Mouse (Mus musculus) lung, postnatal 4 days (tissue): ENCODE results near the gene 1700086D15Rik.

Experiments used
- DNase-seq, 2 experiments: peaks; one replicate each; pipeline ENCODE4 v3.0.0; 2021

Gene 1700086D15Rik

DNA sequence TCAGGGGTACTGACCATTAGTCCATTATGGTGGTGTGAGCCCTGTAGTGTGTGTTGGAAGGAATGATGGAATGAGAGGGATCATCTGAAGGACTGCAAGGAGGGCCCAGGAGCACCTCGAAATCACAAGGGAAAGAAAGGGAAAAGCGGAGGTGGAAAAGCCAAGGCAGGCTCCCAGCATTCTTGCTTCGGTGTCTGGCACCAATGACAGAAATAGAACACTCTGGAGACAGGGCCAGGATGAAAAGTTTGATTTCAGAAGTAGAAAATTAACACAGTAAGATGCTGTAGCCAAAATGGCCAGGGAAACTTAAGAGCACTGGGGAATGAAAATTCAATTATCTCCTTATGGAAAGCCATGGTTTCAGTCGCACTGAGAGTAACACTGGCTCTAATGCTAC lies 26.0 kb downstream of the 1700086D15Rik start:
- DNase-seq: no peak

DNA sequence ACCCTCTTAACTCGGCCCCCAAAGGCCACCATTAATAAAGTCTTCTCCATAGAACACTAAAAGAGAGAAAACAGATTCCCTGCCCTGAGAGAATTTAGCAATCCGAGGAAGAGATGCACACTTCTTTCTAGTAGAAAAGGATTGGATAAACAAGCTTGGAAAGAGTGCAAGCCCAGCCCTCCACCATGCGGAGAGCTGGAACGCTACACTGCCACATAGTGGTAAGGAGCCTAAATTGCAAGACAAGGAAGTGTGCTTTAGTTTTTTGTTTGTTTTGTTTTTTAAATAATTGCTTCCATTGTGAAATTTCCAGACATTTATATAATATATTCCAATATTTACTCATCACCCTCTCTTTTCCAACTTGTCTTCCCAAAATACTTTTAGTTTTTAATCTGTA lies 30.6 kb downstream of the 1700086D15Rik start:
- DNase-seq: no peak

DNA sequence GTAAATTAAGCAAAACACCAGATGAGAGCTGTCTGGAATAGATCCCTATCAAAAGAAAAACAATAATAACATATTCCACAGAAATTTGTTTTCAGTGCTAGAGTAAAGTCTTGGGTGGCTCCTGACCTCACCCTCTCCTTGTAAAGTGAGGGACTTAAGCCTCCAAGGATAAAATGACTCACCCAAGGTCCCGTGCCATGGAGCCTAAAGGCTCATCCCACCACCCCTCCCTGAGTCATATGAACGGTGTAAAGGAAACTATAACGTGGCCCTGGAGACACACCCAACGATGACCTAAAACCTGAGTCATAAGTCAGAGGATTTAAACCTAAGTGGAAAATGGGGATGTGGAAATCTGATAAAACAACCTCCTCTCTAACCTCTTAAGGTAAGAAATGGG lies 31.0 kb downstream of the 1700086D15Rik start:
- DNase-seq: no peak

DNA sequence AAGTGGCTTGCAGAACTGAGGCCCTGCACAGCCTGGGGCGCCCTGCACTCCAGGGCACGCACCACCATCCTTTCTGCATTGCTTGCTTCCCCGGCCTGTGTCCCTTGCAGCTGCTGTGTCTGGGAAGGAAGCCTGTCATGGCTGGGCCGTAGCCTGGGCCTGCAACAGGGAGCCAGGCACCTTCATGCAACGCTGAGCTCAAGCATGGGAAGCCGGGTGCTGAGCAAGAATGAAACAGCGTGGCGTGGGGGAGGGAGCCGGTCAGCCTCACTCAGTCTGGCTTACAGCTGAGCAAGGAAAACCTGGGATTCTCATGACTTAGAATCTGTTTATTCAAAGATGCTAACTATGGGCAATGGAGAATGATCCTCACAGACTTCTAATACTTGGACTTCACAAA lies 33.1 kb downstream of the 1700086D15Rik start:
- no peak for DNase-seq

DNA sequence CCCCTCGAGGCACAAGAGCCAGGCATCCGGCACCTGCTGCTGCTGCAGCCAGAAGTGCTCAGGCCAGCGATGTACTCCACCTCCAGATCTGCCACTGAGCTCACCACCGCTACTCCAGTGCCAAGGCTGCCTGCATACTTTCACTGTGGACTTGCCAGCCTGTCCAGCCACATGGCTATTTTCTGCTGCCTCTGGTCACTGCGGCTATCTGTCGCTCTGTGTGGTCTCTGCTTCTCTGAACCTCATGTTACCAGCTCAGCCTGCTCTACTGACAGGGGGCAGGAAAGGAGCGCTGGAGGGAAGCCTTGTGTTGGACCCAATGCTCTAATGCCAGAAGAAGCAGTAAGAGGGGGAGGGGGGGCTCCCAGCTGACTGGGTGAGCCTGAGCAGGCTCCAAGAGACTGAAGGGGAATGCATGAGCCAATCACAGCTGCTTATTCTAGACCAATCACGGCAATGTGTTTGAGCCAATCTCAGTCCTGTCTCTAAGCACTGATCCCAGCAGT lies 34.7 kb downstream of the 1700086D15Rik start:
- peak in 1 of 2 experiments; percentile 28 for DNase-seq

DNA sequence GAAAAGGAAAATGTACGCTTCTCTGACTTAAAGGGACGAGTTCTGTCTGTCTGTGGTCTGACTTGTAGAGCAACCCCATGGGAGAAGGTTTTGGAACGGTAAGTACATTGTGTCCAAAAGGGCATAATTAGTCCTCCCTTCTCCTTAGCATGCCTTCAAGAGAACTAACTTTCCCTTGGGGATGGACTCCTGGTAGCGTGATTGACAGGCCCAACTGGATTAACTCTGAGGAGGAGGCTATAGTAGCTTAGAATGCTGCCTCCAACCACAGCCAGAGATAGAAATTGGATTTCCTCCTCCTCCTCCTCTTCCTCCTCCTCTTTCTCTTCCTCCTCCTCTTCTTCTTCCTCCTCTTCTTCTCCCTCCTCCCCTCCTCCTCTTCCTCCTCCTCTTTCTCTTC lies 39.4 kb downstream of the 1700086D15Rik start:
- no peak for DNase-seq

DNA sequence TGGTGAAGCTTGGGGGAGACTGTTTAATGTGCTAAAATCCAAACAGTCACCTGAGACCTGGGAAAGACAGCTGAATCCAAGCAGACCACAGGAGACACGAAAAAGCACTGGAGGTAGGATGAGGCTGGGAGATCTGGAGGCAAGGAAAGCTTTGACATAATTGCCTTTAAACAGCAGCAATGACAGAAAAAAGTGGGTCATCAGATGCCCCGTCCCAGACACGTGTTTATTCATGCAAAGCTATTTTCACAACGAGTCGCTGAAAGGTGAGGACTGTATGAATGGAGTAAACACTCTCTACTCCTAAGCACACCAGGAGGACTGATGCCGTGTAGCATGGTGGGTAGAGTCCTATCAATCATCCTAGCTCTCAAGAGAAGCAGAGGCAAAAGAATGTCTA lies 43.9 kb downstream of the 1700086D15Rik start:
- DNase-seq: no peak

DNA sequence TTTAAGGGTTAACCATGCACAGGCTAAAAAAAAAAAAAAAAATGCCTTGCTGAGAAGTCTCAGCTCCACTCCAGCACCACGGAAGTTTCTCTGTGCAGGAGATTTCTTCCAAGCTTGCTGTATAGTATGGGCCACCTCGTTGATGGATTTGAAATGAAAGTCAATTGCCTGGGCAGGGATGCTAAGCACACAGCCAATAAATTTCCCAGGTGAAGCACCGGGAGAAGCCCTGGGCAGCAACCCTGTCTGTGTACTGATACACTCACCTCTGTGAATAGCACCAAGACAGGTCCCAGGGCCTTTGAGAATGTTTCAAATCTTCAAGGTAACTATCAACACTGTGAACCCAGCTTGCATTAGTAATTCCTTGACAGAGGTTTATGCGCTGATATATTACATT lies 47.6 kb downstream of the 1700086D15Rik start:
- DNase-seq: no peak

DNA sequence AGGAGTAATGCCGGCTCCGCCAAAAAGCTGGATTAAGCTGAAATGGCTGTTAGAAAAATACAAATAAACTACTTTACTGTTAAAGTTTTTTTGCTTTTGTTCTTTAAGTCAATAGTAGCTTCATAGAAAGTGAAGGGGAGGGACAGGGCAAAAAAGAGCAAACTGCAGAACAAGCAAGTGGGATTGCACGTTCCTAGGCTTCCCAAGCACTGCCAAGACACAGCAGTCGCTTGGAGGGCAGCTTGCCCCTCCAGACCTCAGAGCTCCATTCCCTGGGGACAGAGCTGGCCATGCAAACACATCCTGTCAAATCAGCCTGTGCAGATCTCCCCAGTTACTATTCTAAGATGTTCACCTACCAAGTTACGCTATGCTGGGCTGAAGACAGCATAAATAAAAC lies 48.0 kb downstream of the 1700086D15Rik start:
- DNase-seq: no peak

DNA sequence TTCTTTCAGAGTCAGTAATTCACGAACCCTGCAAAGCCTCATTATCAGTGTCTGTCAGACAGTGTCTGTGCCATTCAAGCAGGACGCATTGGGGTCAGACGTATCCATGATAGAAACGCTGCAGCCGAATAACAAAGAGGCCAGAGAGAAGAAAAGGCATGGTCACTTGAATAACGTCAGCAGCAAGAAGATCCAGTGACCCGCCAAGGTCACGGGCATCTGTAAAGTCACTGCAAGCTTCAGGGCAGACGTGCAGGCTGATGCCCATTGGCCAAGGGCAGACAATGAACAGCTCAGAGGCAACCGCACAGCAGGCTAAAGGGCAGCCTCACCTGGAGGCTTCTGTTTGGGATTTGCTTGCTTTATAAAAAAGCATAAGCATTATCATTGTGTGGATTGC lies 49.6 kb downstream of the 1700086D15Rik start:
- no peak for DNase-seq

DNA sequence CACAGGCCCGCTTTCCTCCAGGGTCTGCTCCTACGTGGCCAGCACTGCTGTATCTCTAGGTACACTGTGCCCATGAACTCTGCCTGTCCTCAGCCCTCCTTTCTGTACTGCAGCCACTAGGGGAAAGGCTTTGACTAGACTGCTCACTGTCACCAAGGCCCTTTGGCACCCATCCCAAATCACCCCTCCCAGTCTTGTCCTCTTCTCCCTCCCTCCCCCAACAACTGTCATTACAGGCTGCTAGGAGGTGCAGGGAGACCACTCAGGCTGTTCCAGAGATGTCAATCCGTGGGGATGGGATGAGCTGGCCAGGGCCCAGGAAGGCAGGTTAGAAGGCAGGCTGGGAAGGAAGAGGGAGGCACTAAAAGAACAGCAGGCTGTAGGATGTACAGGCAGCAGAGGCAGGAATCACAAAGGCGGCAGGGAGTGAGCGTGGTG lies 51.9 kb downstream of the 1700086D15Rik start:
- peak; percentile 16 to 38 for DNase-seq

DNA sequence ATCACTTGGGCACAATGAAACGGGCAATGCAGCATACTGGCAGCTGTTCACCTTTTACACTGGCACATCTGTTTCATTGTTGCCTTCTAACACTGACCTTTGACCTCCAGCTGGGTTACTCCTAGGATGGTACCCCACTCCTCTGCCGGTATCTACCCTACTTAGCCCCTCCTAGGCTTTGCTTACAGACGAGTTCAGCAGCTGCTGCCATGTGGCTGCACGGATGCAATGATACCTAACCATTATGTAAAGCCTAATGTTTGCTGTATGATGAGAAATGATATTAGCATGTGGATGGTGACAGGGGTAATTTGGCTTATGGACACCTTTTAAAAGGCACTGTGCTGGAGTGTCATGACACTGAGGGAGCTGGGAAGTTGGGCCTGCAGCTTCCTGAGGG lies 52.5 kb downstream of the 1700086D15Rik start:
- DNase-seq: no peak

DNA sequence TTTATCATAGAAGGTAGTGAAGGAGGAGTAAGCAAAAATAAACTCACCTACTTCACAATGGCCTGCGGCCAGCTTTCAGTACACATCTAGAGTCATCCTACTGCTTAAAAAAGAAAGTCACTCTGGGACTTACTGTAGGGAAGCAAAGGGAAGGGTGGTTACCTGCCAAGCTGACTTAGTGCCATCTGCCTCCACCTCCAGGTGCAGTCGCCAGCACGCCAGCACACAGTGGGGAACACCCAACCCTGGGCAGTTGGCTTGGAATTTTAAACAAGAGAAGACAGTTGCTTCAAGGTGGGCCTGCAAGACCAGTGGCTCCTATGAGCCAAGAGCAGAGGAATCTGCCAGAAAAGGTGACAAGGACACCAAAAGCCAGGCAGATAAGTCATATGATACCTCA lies 55.6 kb downstream of the 1700086D15Rik start:
- no peak for DNase-seq
